Mouse (Mus musculus) cortical plate, adult 2 months (tissue): ENCODE data around the gene Napa.

ENCODE experiments used
- CTCF ChIP-seq: fragments of 200-500 bp; IDR thresholded peaks from 2 replicates; pipeline ENCODE4 v1.5.1; 2011; ENCODE audit warnings: mild to moderate bottlenecking, control low read depth, low read length; ENCODE audit not compliant: insufficient read depth; ENCODE audit errors: extremely low read depth
- POLR2A ChIP-seq: fragments of 200-500 bp; IDR thresholded peaks from 2 replicates; pipeline ENCODE4 v1.6.1; 2011; ENCODE audit warnings: mild to moderate bottlenecking, low read length, control low read depth; ENCODE audit not compliant: insufficient read depth; ENCODE audit errors: extremely low read depth

- TF ChIP-seq POLR2A (no peak), CTCF (no peak)
Observed at GRCm38 (mm10) chr7:16048675-16049575, 49.3 kb upstream of the Napa start.
